Comparison of ENCODE assay signal across 17 mouse cellular contexts in genomic region chr4:144908825-144909224, GRCm38 (mm10). TPM values are rescaled to one million over a fixed set of nuclear protein-coding genes. Genes with fewer than 3 reads are reported as not detected.
DNase-seq lines count a peak whose midpoint lies in the region; ATAC-seq and TF ChIP-seq lines count a peak whose summit lies in the region.
"Had no signal": no experiment of that assay in that cellular context is flagged by ENCODE, and none has a peak within 500 bp of the region (broad histone marks: within the 10 kb centered on the region; RNA-seq: fewer than 3 reads in every experiment).

No protein-coding gene starts in this region.

- H3K4me2 ChIP-seq in kidney, embryonic 15.5 days, result no peak overlapping the region
- H3K4me2 ChIP-seq: forebrain, embryonic 13.5 days; heart, embryonic 15.5 days; hindbrain, embryonic 15.5 days; midbrain, embryonic 11.5 days had no signal

- TF ChIP-seq POLR2A in bone marrow macrophage, adult 2 months (IDR thresholded peaks at IDR 0.05; ENCODE audit: borderline replicate concordance, low read depth, low read length), result no peak

- no peak overlapping the region for H3K27ac ChIP-seq in kidney, embryonic 15.5 days
- peak overlapping the region; percentile 93 for H3K27ac ChIP-seq in bone marrow macrophage, adult 2 months (ENCODE audit: insufficient read depth, low read depth, low read length)
- H3K27ac ChIP-seq: forebrain, embryonic 13.5 days; heart, embryonic 15.5 days; hindbrain, embryonic 15.5 days; left cerebral cortex, adult 2 months had no signal

- no peaks in the 10 kb centered on the region for H3K27me3 ChIP-seq in kidney, embryonic 15.5 days
- no peaks in the 10 kb centered on the region for H3K27me3 ChIP-seq in megakaryocyte, embryonic 14.5 days (replicated peaks)
- H3K27me3 ChIP-seq: forebrain, embryonic 13.5 days; hindbrain, embryonic 15.5 days had no signal

- no peaks in the 10 kb centered on the region for H3K9me3 ChIP-seq in kidney, embryonic 15.5 days (replicated peaks)
- no peaks in the 10 kb centered on the region for H3K9me3 ChIP-seq in megakaryocyte, embryonic 14.5 days
- H3K9me3 ChIP-seq: forebrain, embryonic 13.5 days; heart, embryonic 15.5 days; hindbrain, embryonic 15.5 days had no signal

- H3K9ac ChIP-seq in kidney, embryonic 15.5 days, result no peak overlapping the region
- H3K9ac ChIP-seq: forebrain, embryonic 13.5 days; heart, embryonic 15.5 days; hindbrain, embryonic 15.5 days had no signal

- H3K4me1 ChIP-seq in kidney, embryonic 15.5 days, result peaks cover 44% of the 10 kb centered on the region
- H3K4me1 ChIP-seq in bone marrow macrophage, adult 2 months (ENCODE audit: control insufficient read depth, insufficient read depth, low read length), result peaks cover 68% of the 10 kb centered on the region
- H3K4me1 ChIP-seq in megakaryocyte, embryonic 14.5 days, result peaks cover 100% of the 10 kb centered on the region
- H3K4me1 ChIP-seq: forebrain, embryonic 13.5 days had no signal

- DNase-seq in adrenal gland, adult 2 months, result peak; percentile 49
- DNase-seq in adrenal gland, adult 8-10 months, result no peak
- peak; percentile 64 to 67 for DNase-seq in kidney, postnatal 36 days
- DNase-seq in cerebellum, postnatal 4 days (ENCODE audit: low spot score in 2 of 2), result no peak
- no peak for DNase-seq in left cerebral cortex, adult 18-20 months (ENCODE audit: low spot score in 2 of 2)
- DNase-seq: cerebellum, postnatal 10 days; liver; retina, postnatal 1 day; thymus, adult 18-20 months had no signal

- ATAC-seq in kidney, embryonic 15.5 days (replicated peaks; ENCODE audit: low FRiP score), result no peak
- ATAC-seq: forebrain, embryonic 13.5 days had no signal

- peaks cover 56% of the 10 kb centered on the region for H3K36me3 ChIP-seq in kidney, embryonic 15.5 days
- peaks cover 98% of the 10 kb centered on the region for H3K36me3 ChIP-seq in megakaryocyte, embryonic 14.5 days (replicated peaks; ENCODE audit: low read length)
- H3K36me3 ChIP-seq: heart, embryonic 15.5 days; hindbrain, embryonic 15.5 days had no signal

- H3K4me3 ChIP-seq in kidney, embryonic 15.5 days (replicated peaks), result no peak overlapping the region
- no peak overlapping the region for H3K4me3 ChIP-seq in bone marrow macrophage, adult 2 months (ENCODE audit: insufficient read depth, low read length)
- peak overlapping the region; percentile 62 for H3K4me3 ChIP-seq in megakaryocyte, embryonic 14.5 days (replicated peaks)
- H3K4me3 ChIP-seq: forebrain, embryonic 13.5 days; heart, embryonic 15.5 days; hindbrain, embryonic 15.5 days; left cerebral cortex, adult 2 months had no signal

- TF ChIP-seq CTCF in bone marrow macrophage, adult 2 months (IDR thresholded peaks at IDR 0.05; ENCODE audit: low read depth, low read length), result no peak

RNA-seq across cellular contexts. Expression of gene Dhrs3, which starts 16.2 kb away (rescaled TPM):
- total RNA-seq in adrenal gland, adult 2 months (2021), result 100 to 1,000 TPM in 1 of 2 experiments, 10 to 100 TPM in 1; 94.8 to 157 TPM
- 96.3 and 135 TPM in 2 replicates for polyA plus RNA-seq in adrenal gland, adult 2 months (2012; rRNA removed)
- 100 to 1,000 TPM in 1 of 4 experiments, 10 to 100 TPM in 3; 65.0 to 107 (median 92.3) TPM for total RNA-seq in adrenal gland, adult 8-10 months (2022)
- polyA plus RNA-seq in kidney, embryonic 15.5 days (2015; fragmentation: Nextera tagmentation; extraction: Ambion mirVana), result 207 TPM in 2 replicates
- 661 and 687 TPM in 2 replicates for polyA plus RNA-seq in bone marrow macrophage, adult 2 months (2012; ENCODE audit: insufficient read depth, insufficient read length, missing spikeins)
- polyA plus RNA-seq in megakaryocyte, embryonic 14.5 days (2012; ENCODE audit: insufficient read depth, low replicate concordance), result 44.7 and 211 TPM in 2 replicates
- 10 to 100 TPM; 32.3 to 34.8 TPM for total RNA-seq in left cerebral cortex, adult 18-20 months (2021)

Comparison
In these comparisons a context has a peak if more than half of its experiments do, and no peak if none do; other contexts are left out.
1. DNase-seq: peak in adrenal gland, adult 2 months (single experiment) and kidney, postnatal 36 days (2 of 2); none in adrenal gland, adult 8-10 months (single experiment), cerebellum, postnatal 4 days (0 of 2) and left cerebral cortex, adult 18-20 months (0 of 2).